Mouse (Mus musculus): ENCODE data around the gene Dlgap1.

Dlgap1 gene

GRCm38 (mm10) chr17:70472162-70472561 lies 503.3 kb downstream of the Dlgap1 start:
- DNase-seq = no peak

GRCm38 (mm10) chr17:70473871-70474270 lies 505.0 kb downstream of the Dlgap1 start:
- DNase-seq = no peak

GRCm38 (mm10) chr17:70483716-70484115 lies 514.8 kb downstream of the Dlgap1 start:
- no peak for DNase-seq

- no peak for DNase-seq
Observed at GRCm38 (mm10) chr17:70485668-70486067, 516.8 kb downstream of the Dlgap1 start.

- no peak for DNase-seq
Observed at GRCm38 (mm10) chr17:70486259-70486658, 517.4 kb downstream of the Dlgap1 start.

GRCm38 (mm10) chr17:70486831-70487230 lies 518.0 kb downstream of the Dlgap1 start:
- DNase-seq = no peak

GRCm38 (mm10) chr17:70488784-70489265 lies 520.0 kb downstream of the Dlgap1 start:
- DNase-seq = peak; percentile 76

GRCm38 (mm10) chr17:70491575-70491974 lies 522.7 kb downstream of the Dlgap1 start:
- no peak for DNase-seq

GRCm38 (mm10) chr17:70494338-70494737 lies 525.5 kb downstream of the Dlgap1 start:
- no peak for DNase-seq

GRCm38 (mm10) chr17:70498256-70498655 lies 529.4 kb downstream of the Dlgap1 start:
- DNase-seq = no peak

GRCm38 (mm10) chr17:70501933-70502332 lies 533.1 kb downstream of the Dlgap1 start:
- no peak for DNase-seq

GRCm38 (mm10) chr17:70507759-70508158 lies 538.9 kb downstream of the Dlgap1 start:
- no peak for DNase-seq

- DNase-seq = no peak
Observed at GRCm38 (mm10) chr17:70510441-70510840, 541.6 kb downstream of the Dlgap1 start.

- DNase-seq = no peak
Observed at GRCm38 (mm10) chr17:70511401-70511800, 542.5 kb downstream of the Dlgap1 start.

GRCm38 (mm10) chr17:70513736-70514135 lies 544.9 kb downstream of the Dlgap1 start:
- no peak for DNase-seq

GRCm38 (mm10) chr17:70516506-70516905 lies 547.6 kb downstream of the Dlgap1 start:
- DNase-seq = no peak

GRCm38 (mm10) chr17:70517333-70517732 lies 548.5 kb downstream of the Dlgap1 start:
- DNase-seq = no peak

- no peak for DNase-seq
Observed at GRCm38 (mm10) chr17:70521058-70521851, 552.4 kb downstream of the Dlgap1 start.

GRCm38 (mm10) chr17:70521971-70522370 lies 553.1 kb downstream of the Dlgap1 start:
- DNase-seq = peak; percentile 40

- DNase-seq = no peak
Observed at GRCm38 (mm10) chr17:70525990-70526389, 557.1 kb downstream of the Dlgap1 start.

- no peak for DNase-seq
Observed at GRCm38 (mm10) chr17:70527101-70527500, 558.2 kb downstream of the Dlgap1 start.

GRCm38 (mm10) chr17:70528196-70529187 lies 559.6 kb downstream of the Dlgap1 start:
- DNase-seq = no peak

- no peak for DNase-seq
Observed at GRCm38 (mm10) chr17:70534321-70534720, 565.4 kb downstream of the Dlgap1 start.
